Mouse (Mus musculus) liver, embryonic 14.5 days (tissue): ENCODE measurements around the gene Arhgap40.

Experiments
- CTCF ChIP-seq: IDR thresholded peaks from 2 replicates; pipeline ENCODE4 v1.5.1; 2016; ENCODE audit warnings: antibody characterized with exemption, low read depth, control low read depth
- EP300 ChIP-seq: IDR thresholded peaks from 2 replicates; pipeline ENCODE4 v1.6.1; 2016; ENCODE audit warnings: antibody characterized with exemption, low read depth

- TF ChIP-seq CTCF (no peak), EP300 (peak; percentile 30; the same call in 1 of the 2 replicates)
These were observed 72.2 kb downstream of the Arhgap40 start for GRCm38 (mm10) chr2:158584621-158585358.
